Mouse (Mus musculus): ENCODE data around the gene Dpy19l3.

Dpy19l3 gene

GRCm38 (mm10) chr7:35636874-35637273 lies 117.4 kb downstream of the Dpy19l3 start:
- no peak for DNase-seq (ENCODE audit: low spot score)

- no peak for DNase-seq (ENCODE audit: low spot score)
Measured at GRCm38 (mm10) chr7:35636229-35636628, 118.0 kb downstream of the Dpy19l3 start.

Measured in layer of hippocampus, adult 9-10 months (tissue).